Mouse (Mus musculus) CD4-positive helper T cell, adult 2 months (primary cell): Measurements from ENCODE around the gene Dlg2.

Experiments used
- DNase-seq: peaks from one replicate; pipeline ENCODE4 v3.0.0-alpha.2; 2012; ENCODE audit warnings: low read depth, missing footprints, low spot score

Dlg2 gene

GRCm38 (mm10) chr7:91897509-91897908, 1421.0 kb downstream of the Dlg2 start:
- DNase-seq: no peak

- no peak for DNase-seq
Observed at GRCm38 (mm10) chr7:91902503-91902902, 1426.0 kb downstream of the Dlg2 start.

GRCm38 (mm10) chr7:91916809-91917208, 1440.3 kb downstream of the Dlg2 start:
- DNase-seq: no peak

- no peak for DNase-seq
Observed at GRCm38 (mm10) chr7:91919099-91919498, 1442.6 kb downstream of the Dlg2 start.

GRCm38 (mm10) chr7:91919738-91920137, 1443.3 kb downstream of the Dlg2 start:
- DNase-seq: no peak

- no peak for DNase-seq
Observed at GRCm38 (mm10) chr7:91934881-91935597, 1458.6 kb downstream of the Dlg2 start.

- no peak for DNase-seq
Observed at GRCm38 (mm10) chr7:91936193-91936592, 1459.7 kb downstream of the Dlg2 start.

- DNase-seq: no peak
Observed at GRCm38 (mm10) chr7:91943224-91943623, 1466.8 kb downstream of the Dlg2 start.

GRCm38 (mm10) chr7:91955584-91955983, 1479.1 kb downstream of the Dlg2 start:
- no peak for DNase-seq

GRCm38 (mm10) chr7:91962956-91963355, 1486.5 kb downstream of the Dlg2 start:
- no peak for DNase-seq

- no peak for DNase-seq
Observed at GRCm38 (mm10) chr7:91972970-91973369, 1496.5 kb downstream of the Dlg2 start.

- no peak for DNase-seq
Observed at GRCm38 (mm10) chr7:92003769-92004455, 1527.4 kb downstream of the Dlg2 start.

GRCm38 (mm10) chr7:92005681-92006425, 1529.4 kb downstream of the Dlg2 start:
- no peak for DNase-seq

- no peak for DNase-seq
Observed at GRCm38 (mm10) chr7:92008702-92009101, 1532.2 kb downstream of the Dlg2 start.

- no peak for DNase-seq
Observed at GRCm38 (mm10) chr7:92024928-92025327, 1548.5 kb downstream of the Dlg2 start.

- no peak for DNase-seq
Observed at GRCm38 (mm10) chr7:92025465-92026056, 1549.1 kb downstream of the Dlg2 start.

- peak; percentile 7 for DNase-seq
Observed at GRCm38 (mm10) chr7:92027049-92027448, 1550.6 kb downstream of the Dlg2 start.

- DNase-seq: no peak
Observed at GRCm38 (mm10) chr7:92034256-92034655, 1557.8 kb downstream of the Dlg2 start.

- no peak for DNase-seq
Observed at GRCm38 (mm10) chr7:92040187-92040586, 1563.7 kb downstream of the Dlg2 start.

GRCm38 (mm10) chr7:92040785-92041411, 1564.4 kb downstream of the Dlg2 start:
- no peak for DNase-seq

- no peak for DNase-seq
Observed at GRCm38 (mm10) chr7:92044966-92045365, 1568.5 kb downstream of the Dlg2 start.

- no peak for DNase-seq
Observed at GRCm38 (mm10) chr7:92047271-92047670, 1570.8 kb downstream of the Dlg2 start.
